Mouse (Mus musculus): ENCODE data around the gene Vangl2.

DNA sequence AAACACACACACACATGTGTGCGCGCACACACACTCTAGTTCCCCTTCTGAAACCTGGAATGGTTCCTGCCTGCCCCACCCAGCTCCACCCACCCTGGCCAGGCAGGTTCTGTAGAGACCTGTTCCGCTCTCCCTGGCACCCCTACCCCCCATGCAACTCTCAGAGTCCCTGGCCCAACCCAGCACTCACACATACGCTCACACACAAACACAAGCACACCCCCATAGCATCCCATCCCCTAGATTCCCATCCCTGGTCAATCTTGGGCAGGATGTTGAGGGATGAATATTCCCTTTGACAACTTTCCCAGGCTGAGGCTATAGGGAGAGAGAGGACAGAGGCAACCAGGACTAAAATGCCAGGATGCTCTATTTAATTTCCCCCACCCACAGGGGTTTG lies 8.9 kb downstream of the Vangl2 start:
- TF ChIP-seq CTCF (IDR thresholded peaks at IDR 0.05; ENCODE audit: low read depth): no peak
- no peak for TF ChIP-seq EP300 (IDR thresholded peaks at IDR 0.05; ENCODE audit: low read depth)
